Mouse (Mus musculus): ENCODE measurements around the gene Spock2.

- no peak for TF ChIP-seq TAL1 (IDR thresholded peaks at IDR 0.05; ENCODE audit: low read length)
- TF ChIP-seq GATA1 (IDR thresholded peaks at IDR 0.05; ENCODE audit: low read length): no peak
Measured at GRCm38 (mm10) chr10:60128287-60128686, 22.3 kb downstream of the Spock2 start.

Data from erythroblast, embryonic 14.5 days (primary cell).